Mouse (Mus musculus): ENCODE measurements around the gene Neurog1.

Gene Neurog1

DNA sequence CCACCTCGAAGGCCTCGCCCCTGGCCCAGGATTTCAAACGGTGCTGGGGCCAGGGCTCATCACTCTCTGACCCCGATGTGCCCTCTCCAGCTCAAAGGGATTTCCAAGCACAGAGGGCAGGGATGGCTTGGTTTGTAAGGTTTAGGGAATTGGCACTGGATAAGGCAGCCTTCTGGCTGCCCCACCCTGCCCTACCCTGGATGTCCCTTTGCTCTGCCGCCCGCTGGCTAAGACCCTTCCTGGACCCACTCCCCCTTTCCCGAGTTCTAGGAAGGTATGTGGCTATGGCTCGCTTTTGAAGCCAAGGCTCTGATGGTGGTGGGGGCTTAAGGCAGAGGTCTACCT is 42.9 kb downstream of the Neurog1 start:
- DNase-seq = no peak

DNA sequence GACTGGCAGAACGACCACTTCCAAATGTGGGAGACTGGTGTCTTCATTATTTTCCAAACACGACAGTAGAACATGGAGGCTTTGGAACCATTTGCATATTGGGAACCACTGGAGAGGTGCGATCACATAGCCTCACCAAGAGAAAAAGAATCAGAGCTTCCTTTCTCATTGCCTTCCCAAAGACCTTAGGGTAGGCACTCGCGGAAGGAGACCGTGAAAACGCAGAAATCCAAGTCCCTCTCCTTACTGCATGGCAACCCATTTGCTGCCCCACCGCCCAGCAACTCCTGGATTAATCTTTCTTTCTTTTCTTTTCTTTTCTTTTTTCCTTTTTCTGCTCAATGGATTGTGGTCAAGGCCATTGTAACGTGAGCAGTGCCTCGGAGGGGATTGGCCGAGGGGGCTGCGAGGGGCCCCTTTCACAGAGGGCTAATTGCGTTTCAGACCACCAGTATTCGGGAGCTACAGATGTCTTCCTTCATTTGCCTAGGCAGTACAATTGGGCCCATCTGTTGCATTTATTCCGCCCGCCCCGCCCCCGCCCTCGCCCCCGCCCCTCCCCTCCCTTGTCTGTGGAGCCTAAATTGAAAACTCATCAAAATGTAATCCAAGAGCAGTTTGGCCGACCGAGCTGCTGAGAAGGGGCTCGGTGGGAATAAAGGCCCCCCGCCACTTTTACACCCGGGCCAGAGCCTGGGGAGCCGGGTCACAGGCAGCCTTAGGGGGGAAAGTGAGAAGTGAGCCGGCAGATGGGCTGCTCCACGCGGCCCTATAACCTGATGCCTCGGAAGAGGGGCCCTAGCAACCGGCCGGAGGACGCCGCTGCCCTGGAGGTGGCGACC is 43.5 kb downstream of the Neurog1 start:
- DNase-seq = no peak
